Mouse (Mus musculus) B cell, adult 62 days (primary cell): ENCODE results near the gene Zkscan14. TPM values are rescaled to one million over a fixed set of nuclear protein-coding genes. Genes with fewer than 3 reads are reported as not detected.

Experiments
- total RNA-seq: library from RNA; stranded (reverse); gene quantifications from 4 replicates; pipeline ENCODE4 v1.2.4, GENCODE M21; 2023

Zkscan14 gene
- 30.8 to 34.9 TPM (median 31.8 TPM) in 4 replicates for total RNA-seq

GRCm38 (mm10) chr5:145201321-145201991 is at the start of gene Zkscan14:
TSS of gene Zkscan14 (minus strand) at chr5:145201868.

GRCm38 (mm10) chr5:145231367-145231871 is 29.8 kb upstream of the Zkscan14 start, which contains the start of gene Zfp655:
TSS of gene Zfp655 (plus strand) at chr5:145231715.

GRCm38 (mm10) chr5:145203936-145204691 is 2.4 kb upstream of the Zkscan14 start, which contains the start of gene Zkscan5:
TSS of gene Zkscan5 (plus strand) at chr5:145204562.

GRCm38 (mm10) chr5:145191962-145192361 is 9.7 kb downstream of the Zkscan14 start, which contains the start of gene Atp5j2:
TSS of gene Atp5j2 (minus strand) at chr5:145192062.

GRCm38 (mm10) chr5:145166536-145167305 is 34.9 kb downstream of the Zkscan14 start, which contains the start of the genes Ptcd1 and Cpsf4:
TSS of gene Ptcd1 (minus strand) at chr5:145167108.
TSS of gene Cpsf4 (plus strand) at chr5:145167213.

Other genes with a start within 250 kb of the Zkscan14 start
- 22.4 to 27.4 TPM (median 25.2 TPM) in 4 replicates for gene Smurf1, start 236.0 kb downstream of the Zkscan14 start, total RNA-seq
- not detected in 4 replicates for gene Gm4871, start 169.1 kb downstream of the Zkscan14 start, total RNA-seq
- gene 1700018F24Rik, start 158.9 kb downstream of the Zkscan14 start, total RNA-seq, result not detected in 4 replicates
- 93.6 to 105 TPM (median 99.4 TPM) in 4 replicates for gene Arpc1a, start 118.0 kb downstream of the Zkscan14 start, total RNA-seq
- gene Kpna7, start 117.8 kb downstream of the Zkscan14 start, total RNA-seq, result not detected in 4 replicates
- 434 to 448 TPM (median 440 TPM) in 4 replicates for gene Arpc1b, start 87.7 kb downstream of the Zkscan14 start, total RNA-seq
- gene Pdap1, start 61.6 kb downstream of the Zkscan14 start, total RNA-seq, result 43.4 to 52.0 TPM (median 47.8 TPM) in 4 replicates
- gene Bud31, start 61.5 kb downstream of the Zkscan14 start, total RNA-seq, result 222 to 230 TPM (median 230 TPM) in 4 replicates
- 16.7 to 22.1 TPM (median 20.1 TPM) in 4 replicates for gene Ptcd1, start 34.8 kb downstream of the Zkscan14 start, total RNA-seq
- 36.2 to 42.6 TPM (median 38.4 TPM) in 4 replicates for gene Cpsf4, start 34.7 kb downstream of the Zkscan14 start, total RNA-seq
- gene Atp5j2, start 9.8 kb downstream of the Zkscan14 start, total RNA-seq, result 128 to 151 TPM (median 137 TPM) in 4 replicates
- gene Zkscan5, start 2.7 kb upstream of the Zkscan14 start, total RNA-seq, result 9.0 to 10.5 TPM (median 10.1 TPM) in 4 replicates
- gene Zfp655, start 29.8 kb upstream of the Zkscan14 start, total RNA-seq, result 73.3 to 88.8 TPM (median 82.3 TPM) in 4 replicates
- 30.8 to 41.1 TPM (median 35.0 TPM) in 4 replicates for gene Zscan25, start 78.6 kb upstream of the Zkscan14 start, total RNA-seq
- gene Cyp3a57, start 143.4 kb upstream of the Zkscan14 start, total RNA-seq, result not detected in 4 replicates